In genomic region chr2:128375827-128376226, GRCm38 (mm10) we compare ENCODE assay signal across 28 mouse cellular contexts.
"Had no signal": no experiment of that assay in that cellular context is flagged by ENCODE, and none has a peak within 500 bp of the region (broad histone marks: within the 10 kb centered on the region; RNA-seq: fewer than 3 reads in every experiment).

No protein-coding gene starts in this region.

- H3K4me2 ChIP-seq: embryonic facial prominence, embryonic 12.5 days; embryonic facial prominence, embryonic 13.5 days; embryonic facial prominence, embryonic 15.5 days; forebrain, embryonic 12.5 days; forebrain, embryonic 13.5 days; forebrain, embryonic 15.5 days had no signal

- H3K9me3 ChIP-seq: embryonic facial prominence, embryonic 10.5 days; embryonic facial prominence, embryonic 12.5 days; embryonic facial prominence, embryonic 13.5 days; embryonic facial prominence, embryonic 15.5 days; forebrain, embryonic 10.5 days; forebrain, embryonic 12.5 days; forebrain, embryonic 13.5 days; forebrain, embryonic 15.5 days had no signal

- H3K27me3 ChIP-seq: embryonic facial prominence, embryonic 12.5 days; embryonic facial prominence, embryonic 13.5 days; embryonic facial prominence, embryonic 15.5 days; forebrain, embryonic 13.5 days; forebrain, embryonic 15.5 days had no signal

- DNase-seq: cerebellum, adult 8-10 months; cerebellum, adult 9-10 months; cerebellum, adult 9-11 months; cerebellum, postnatal 10 days; cerebellum, postnatal 14 days; cerebellum, postnatal 25 days; cerebellum, postnatal 36 days; embryo, embryonic 11 days; forebrain, postnatal 0 days; gastrocnemius, adult 2 months; gastrocnemius, postnatal 10 days; gastrocnemius, postnatal 14 days; gastrocnemius, postnatal 25 days; gastrocnemius, postnatal 36 days; heart, adult 11 months; heart, adult 18-20 months; heart, adult 2 months had no signal

- H3K9ac ChIP-seq: embryonic facial prominence, embryonic 12.5 days; embryonic facial prominence, embryonic 13.5 days; embryonic facial prominence, embryonic 15.5 days; forebrain, embryonic 12.5 days; forebrain, embryonic 13.5 days; forebrain, embryonic 15.5 days; forebrain, postnatal 0 days had no signal

- ATAC-seq: forebrain, embryonic 13.5 days; forebrain, embryonic 14.5 days; forebrain, embryonic 15.5 days; forebrain, embryonic 16.5 days; forebrain, postnatal 0 days had no signal

- H3K36me3 ChIP-seq: embryonic facial prominence, embryonic 10.5 days; embryonic facial prominence, embryonic 12.5 days; embryonic facial prominence, embryonic 13.5 days; embryonic facial prominence, embryonic 15.5 days; forebrain, embryonic 10.5 days; forebrain, embryonic 12.5 days; forebrain, embryonic 15.5 days had no signal

- H3K4me3 ChIP-seq: embryonic facial prominence, embryonic 10.5 days; embryonic facial prominence, embryonic 12.5 days; embryonic facial prominence, embryonic 13.5 days; embryonic facial prominence, embryonic 15.5 days; erythroblast, embryonic 14.5 days; forebrain, embryonic 10.5 days; forebrain, embryonic 12.5 days; forebrain, embryonic 13.5 days; forebrain, embryonic 15.5 days; gastrocnemius, adult 2 months; heart, adult 2 months had no signal

- H3K27ac ChIP-seq: embryonic facial prominence, embryonic 10.5 days; embryonic facial prominence, embryonic 12.5 days; embryonic facial prominence, embryonic 13.5 days; embryonic facial prominence, embryonic 15.5 days; forebrain, embryonic 10.5 days; forebrain, embryonic 12.5 days; forebrain, embryonic 13.5 days; forebrain, embryonic 15.5 days; gastrocnemius, adult 2 months; heart, adult 2 months had no signal
